Mouse (Mus musculus) heart, postnatal 0 days (tissue): ENCODE measurements at regions not wholly inside any gene's neighbourhood (a gene's known extent, or its start where the extent isn't known, plus 50 kb on each side); places are given as distances from the start of the nearest gene placed in this dataset.

ENCODE experiments used
- CTCF ChIP-seq: IDR thresholded peaks from 2 replicates; pipeline ENCODE4 v1.5.1; 2016; ENCODE audit warnings: antibody characterized with exemption, control low read depth, low read depth
- EP300 ChIP-seq: IDR thresholded peaks from 2 replicates; pipeline ENCODE4 v1.6.1; 2016; ENCODE audit warnings: antibody characterized with exemption, low read depth

GRCm38 (mm10) chr7:65207240-65207639 is 50.9 kb upstream of the Fam189a1 start:
- no peak for TF ChIP-seq EP300
- no peak for TF ChIP-seq CTCF
